Mouse (Mus musculus) gastrocnemius, postnatal 10 days (tissue): ENCODE data around the gene Aqp8. TPM values are rescaled to one million over a fixed set of nuclear protein-coding genes. Genes with fewer than 3 reads are reported as not detected.

Experiments
- DNase-seq: peaks from one replicate; pipeline ENCODE4 v3.0.0; 2021; ENCODE audit warnings: mixed read lengths
- total RNA-seq, 2 experiments: library from RNA; stranded (reverse); gene quantifications; 2 replicates each; pipeline ENCODE4 v1.2.3; 2021

Gene Aqp8
- total RNA-seq, 2 experiments from 2014 or later = not detected

DNA sequence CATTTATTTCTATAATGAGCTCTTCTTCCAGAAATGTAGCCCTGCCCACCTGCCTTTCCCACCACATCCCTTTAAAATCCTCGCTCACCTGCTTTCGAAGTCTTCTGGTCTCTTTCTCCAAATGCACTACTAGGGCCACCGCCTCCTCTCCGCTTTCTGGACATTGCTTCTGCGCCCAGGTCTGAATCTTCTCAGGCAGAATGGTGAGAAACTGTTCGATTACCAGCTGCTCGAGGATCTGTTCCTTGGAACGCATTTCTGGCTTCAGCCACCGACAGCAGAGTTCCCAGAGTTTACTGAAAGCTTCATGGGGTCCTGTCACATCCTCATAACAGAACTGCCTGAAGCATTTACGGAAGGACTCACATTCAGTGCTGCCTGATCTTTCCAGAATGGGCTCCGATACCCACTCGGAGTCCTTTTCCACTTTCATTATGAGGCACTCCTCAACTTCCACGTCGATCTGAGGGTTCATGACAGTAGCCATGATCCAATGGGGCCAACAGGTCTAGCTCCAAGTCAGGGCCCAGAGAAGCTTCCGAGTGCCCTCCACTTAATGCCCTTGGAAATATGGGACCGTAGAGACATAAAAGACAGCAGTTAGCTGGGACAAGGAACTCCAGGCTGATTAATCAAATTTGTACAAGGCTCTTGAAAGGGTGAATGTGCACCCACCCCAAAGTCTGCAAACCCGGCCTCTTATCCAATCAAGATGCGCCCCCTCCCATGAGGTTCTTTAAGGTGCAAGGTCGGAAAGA, 37.6 kb downstream of the Aqp8 start:
- no peak for DNase-seq

DNA sequence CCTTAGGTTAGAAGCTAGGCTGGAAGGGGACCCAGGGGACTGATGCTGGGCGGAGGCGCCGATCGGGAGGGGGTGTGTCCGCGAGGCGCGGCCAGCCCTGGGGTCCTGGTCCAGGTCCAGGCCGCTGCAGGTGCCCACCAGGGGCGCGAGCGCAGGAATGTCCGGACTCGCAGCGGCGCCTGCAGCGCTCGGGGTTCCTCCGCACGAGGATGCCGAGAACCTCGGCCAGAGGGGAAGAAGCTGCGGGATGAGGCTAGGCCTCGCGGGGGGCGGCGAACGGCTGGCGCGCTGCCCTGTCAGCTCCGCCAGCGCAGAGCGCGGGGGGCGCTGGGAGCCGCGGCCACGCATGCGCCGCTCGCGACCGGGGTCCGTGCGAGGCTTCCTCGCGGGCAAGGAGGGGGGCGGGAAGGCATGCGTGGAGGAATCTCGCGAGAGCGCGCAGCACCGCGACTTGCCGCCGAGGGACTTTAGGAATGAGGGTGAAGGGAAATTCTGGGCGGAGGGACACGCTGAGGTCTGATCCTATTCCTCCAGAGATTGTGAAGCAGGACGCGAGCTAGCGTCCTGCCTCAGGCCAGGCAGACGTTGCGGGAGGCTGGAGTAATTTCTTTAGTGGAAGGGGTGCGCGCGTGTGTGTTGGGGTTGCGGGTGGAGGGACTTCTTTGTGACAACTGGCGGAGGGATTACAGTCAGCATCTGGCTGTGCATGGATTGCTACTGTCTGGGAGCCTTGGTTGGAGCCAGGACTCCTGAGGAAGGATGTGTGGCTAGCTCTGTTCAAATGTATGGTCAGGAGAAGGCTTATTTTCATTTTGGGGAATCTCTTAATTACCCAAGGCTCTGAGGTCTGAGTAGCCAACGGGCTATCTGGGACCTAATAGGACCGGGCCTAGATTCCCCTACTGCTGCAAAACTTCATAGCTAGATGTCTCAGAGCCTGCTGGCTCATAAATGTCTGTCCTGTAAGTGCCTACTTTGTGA, 38.4 kb downstream of the Aqp8 start, which contains the start of gene Zkscan2:
Zkscan2 (minus strand) TSS at position 211 of the 981 bp plus-strand sequence.
- peak; percentile 51 for DNase-seq

DNA sequence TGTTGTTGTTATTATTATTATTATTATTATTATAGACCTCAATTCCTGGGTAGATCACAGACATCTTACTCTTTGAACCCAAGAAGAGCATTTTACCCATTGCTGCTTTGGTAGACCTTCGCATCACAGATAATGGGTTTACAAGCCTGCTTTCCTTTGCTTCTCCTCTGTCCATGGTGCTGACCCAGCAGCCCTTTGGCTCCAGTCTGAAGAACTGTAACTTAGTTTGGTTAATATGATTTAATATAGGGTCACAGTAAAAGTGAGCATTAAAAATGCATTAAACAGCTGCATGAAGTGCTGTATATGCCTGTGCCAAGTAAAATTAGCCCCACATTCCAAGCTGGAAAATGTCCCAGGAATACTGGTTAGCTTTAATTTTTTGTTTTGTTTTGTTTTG, 41.3 kb downstream of the Aqp8 start:
- DNase-seq = peak; percentile 64

DNA sequence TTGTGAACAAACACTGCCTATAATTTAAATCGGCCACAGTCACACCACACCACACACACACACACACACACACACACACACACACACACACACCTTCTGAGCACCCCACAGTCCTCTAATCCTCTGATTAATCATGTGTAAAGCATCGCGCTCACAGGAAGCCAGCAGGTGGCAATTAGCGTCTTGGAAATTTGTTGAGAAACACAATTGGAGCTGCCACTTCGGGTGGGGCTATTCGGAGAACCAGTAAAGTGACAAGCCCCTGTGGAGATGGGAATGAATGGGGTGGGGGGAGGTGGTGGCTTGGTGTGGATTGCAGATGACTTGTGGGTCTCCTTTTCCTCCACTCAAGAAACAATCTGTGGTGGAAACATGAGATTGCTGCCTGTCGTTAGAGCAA, 45.9 kb downstream of the Aqp8 start:
- no peak for DNase-seq

Other genes with a start within 250 kb of the Aqp8 start
- gene Slc5a11, start 247.5 kb upstream of the Aqp8 start, total RNA-seq = not detected
- gene Lcmt1, start 92.5 kb upstream of the Aqp8 start, total RNA-seq = 10 to 100 TPM; 29.4 to 29.7 TPM
- gene Arhgap17, start 92.4 kb upstream of the Aqp8 start, total RNA-seq = 10 to 100 TPM; 18.6 to 31.9 TPM
- under 1 TPM; 0.33 to 0.52 TPM for gene Zkscan2, start 38.2 kb downstream of the Aqp8 start, total RNA-seq